Mouse (Mus musculus) erythroblast, embryonic 14.5 days (primary cell): ENCODE measurements around the gene Gm5617.

Experiments
- GATA1 ChIP-seq: IDR thresholded peaks from 2 replicates; pipeline ENCODE4 v1.6.1; 2012; ENCODE audit warnings: low read length, inconsistent platforms, mixed read lengths
- TAL1 ChIP-seq: IDR thresholded peaks from 3 replicates; pipeline ENCODE4 v1.6.1; 2012; ENCODE audit warnings: low read length, inconsistent platforms, mixed read lengths

DNA sequence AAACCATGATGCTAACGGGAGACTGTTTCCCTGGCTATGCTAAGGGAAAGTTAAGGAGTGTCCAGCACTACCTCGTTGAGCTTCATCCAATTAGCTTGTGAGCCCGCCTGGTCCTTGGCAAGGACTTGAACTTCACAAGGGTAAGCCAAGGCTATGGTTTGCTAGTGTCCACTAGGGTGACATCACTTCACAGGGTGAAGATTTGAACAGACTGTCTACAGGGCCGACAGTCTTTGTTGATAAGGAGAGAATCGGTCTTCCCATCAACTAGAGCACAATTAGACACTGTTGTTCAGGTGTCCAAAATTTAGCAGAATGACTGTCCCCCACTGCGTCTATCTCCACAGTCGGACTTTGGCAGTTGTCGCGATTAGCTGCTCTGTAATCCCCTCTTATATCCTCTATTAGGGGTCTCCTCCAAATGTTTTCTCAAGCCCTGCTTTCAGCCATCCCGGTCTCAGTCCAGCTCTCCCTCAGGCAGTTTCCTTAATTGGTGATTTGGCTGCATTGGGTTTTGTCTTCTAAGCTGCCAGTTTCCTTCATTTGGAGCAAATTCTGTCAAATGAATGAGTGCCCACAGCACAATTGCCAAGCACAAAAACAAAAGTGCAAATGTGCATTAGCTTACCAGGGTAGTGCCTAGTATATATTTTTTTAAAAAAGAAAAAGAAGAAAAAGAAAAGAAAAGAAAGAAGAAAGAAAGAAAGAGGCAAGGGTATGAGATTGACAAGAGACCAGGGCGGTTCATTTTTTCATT is 21.6 kb downstream of the Gm5617 start:
- TF ChIP-seq GATA1 (no peak), TAL1 (no peak)
